Mouse (Mus musculus): Measurements from ENCODE around the gene Ndp.

Gene Ndp

GRCm38 (mm10) chrX:16911241-16911873 is at the start of gene Ndp:
Gene Ndp, minus strand, starts transcription at chrX:16911774.
- DNase-seq (ENCODE audit: low read depth in 2 of 2, low spot score in 2 of 2): no peak

- no peak for DNase-seq (ENCODE audit: low read depth in 2 of 2, low spot score in 2 of 2)
These were observed 43.2 kb upstream of the Ndp start for GRCm38 (mm10) chrX:16954767-16955166.

- DNase-seq (ENCODE audit: low read depth in 2 of 2, low spot score in 2 of 2): no peak
These were observed 6.4 kb upstream of the Ndp start for GRCm38 (mm10) chrX:16918006-16918405.

GRCm38 (mm10) chrX:16913118-16913517 is 1.5 kb upstream of the Ndp start:
- DNase-seq (ENCODE audit: low read depth in 2 of 2, low spot score in 2 of 2): no peak

- no peak for DNase-seq (ENCODE audit: low read depth in 2 of 2, low spot score in 2 of 2)
These were observed 337 bp upstream of the Ndp start for GRCm38 (mm10) chrX:16911911-16912310.

GRCm38 (mm10) chrX:16910211-16911095 is 1.1 kb downstream of the Ndp start:
- DNase-seq (ENCODE audit: low read depth in 2 of 2, low spot score in 2 of 2): no peak

- no peak for DNase-seq (ENCODE audit: low read depth in 2 of 2, low spot score in 2 of 2)
These were observed 2.9 kb downstream of the Ndp start for GRCm38 (mm10) chrX:16908652-16909051.

- DNase-seq (ENCODE audit: low read depth in 2 of 2, low spot score in 2 of 2): no peak
These were observed 4.0 kb downstream of the Ndp start for GRCm38 (mm10) chrX:16907554-16907953.

GRCm38 (mm10) chrX:16894377-16895175 is 17.0 kb downstream of the Ndp start:
- no peak for DNase-seq (ENCODE audit: low read depth in 2 of 2, low spot score in 2 of 2)

GRCm38 (mm10) chrX:16867640-16868314 is 43.8 kb downstream of the Ndp start:
- no peak for DNase-seq (ENCODE audit: low read depth in 2 of 2, low spot score in 2 of 2)

GRCm38 (mm10) chrX:16860244-16860643 is 51.3 kb downstream of the Ndp start:
- DNase-seq (ENCODE audit: low read depth in 2 of 2, low spot score in 2 of 2): no peak

GRCm38 (mm10) chrX:16846034-16846433 is 65.5 kb downstream of the Ndp start:
- no peak for DNase-seq (ENCODE audit: low read depth in 2 of 2, low spot score in 2 of 2)

GRCm38 (mm10) chrX:16841443-16841842 is 70.1 kb downstream of the Ndp start:
- no peak for DNase-seq (ENCODE audit: low read depth in 2 of 2, low spot score in 2 of 2)

- no peak for DNase-seq (ENCODE audit: low read depth in 2 of 2, low spot score in 2 of 2)
These were observed 74.3 kb downstream of the Ndp start for GRCm38 (mm10) chrX:16837293-16837692.

GRCm38 (mm10) chrX:16836488-16837082 is 75.0 kb downstream of the Ndp start:
- no peak for DNase-seq (ENCODE audit: low read depth in 2 of 2, low spot score in 2 of 2)

Data from CD8-positive naive resting alpha-beta T cell, adult 2 months (primary cell).